Mouse (Mus musculus) telencephalon, adult 2 months (tissue): ENCODE results near the gene Shisa8.
"Not testable (repeated sequence)": the region's sequence is repeated elsewhere in the genome, so short reads cannot be mapped to it uniquely, and the experiment has no call there.

Source experiments
- DNase-seq: peaks from one replicate; pipeline ENCODE4 v3.0.0-alpha.2; 2011; ENCODE audit warnings: low read depth, low spot score

The Shisa8 gene

GRCm38 (mm10) chr15:82212752-82213063, at the start of gene Shisa8:
Shisa8 (minus strand) TSS chr15:82212815.
- DNase-seq: no peak

GRCm38 (mm10) chr15:82259510-82259909, 46.9 kb upstream of the Shisa8 start:
- DNase-seq: no peak

GRCm38 (mm10) chr15:82255944-82256383, 43.3 kb upstream of the Shisa8 start:
- DNase-seq: peak; percentile 95

- no peak for DNase-seq
These were observed 42.6 kb upstream of the Shisa8 start for GRCm38 (mm10) chr15:82255248-82255647.

- no peak for DNase-seq
These were observed 39.5 kb upstream of the Shisa8 start, which contains the start of gene 1500009C09Rik for GRCm38 (mm10) chr15:82252097-82252496. 1500009C09Rik (plus strand) TSS chr15:82252397.

- DNase-seq: no peak
These were observed 39.0 kb upstream of the Shisa8 start for GRCm38 (mm10) chr15:82251579-82251978.

- no peak for DNase-seq
These were observed 34.6 kb upstream of the Shisa8 start for GRCm38 (mm10) chr15:82247131-82247776.

- DNase-seq: not testable (repeated sequence)
These were observed 32.2 kb upstream of the Shisa8 start for GRCm38 (mm10) chr15:82244805-82245161.

GRCm38 (mm10) chr15:82244115-82244804, 31.6 kb upstream of the Shisa8 start, which contains the start of gene Cenpm:
Cenpm (minus strand) TSS chr15:82244748.
- peak; percentile 63 for DNase-seq

GRCm38 (mm10) chr15:82243742-82244114, 31.1 kb upstream of the Shisa8 start:
- no peak for DNase-seq

GRCm38 (mm10) chr15:82243311-82243710, 30.7 kb upstream of the Shisa8 start:
- DNase-seq: no peak

GRCm38 (mm10) chr15:82236565-82236964, 23.9 kb upstream of the Shisa8 start:
- DNase-seq: no peak

- no peak for DNase-seq
These were observed 23.0 kb upstream of the Shisa8 start for GRCm38 (mm10) chr15:82235661-82236060.

GRCm38 (mm10) chr15:82232651-82233050, 20.0 kb upstream of the Shisa8 start:
- DNase-seq: no peak

GRCm38 (mm10) chr15:82231591-82232378, 19.2 kb upstream of the Shisa8 start:
- DNase-seq: no peak

- no peak for DNase-seq
These were observed 18.5 kb upstream of the Shisa8 start for GRCm38 (mm10) chr15:82231100-82231499.

- no peak for DNase-seq
These were observed 17.5 kb upstream of the Shisa8 start for GRCm38 (mm10) chr15:82230098-82230611.

GRCm38 (mm10) chr15:82229542-82230045, 17.0 kb upstream of the Shisa8 start:
- no peak for DNase-seq

GRCm38 (mm10) chr15:82225769-82226168, 13.2 kb upstream of the Shisa8 start:
- DNase-seq: no peak

- no peak for DNase-seq
These were observed 12.1 kb upstream of the Shisa8 start for GRCm38 (mm10) chr15:82224602-82225215.
